Mouse (Mus musculus): ENCODE results near the gene Tmem253. TPM values are rescaled to one million over a fixed set of nuclear protein-coding genes. Genes with fewer than 3 reads are reported as not detected.

Gene Tmem253
- polyA plus RNA-seq, 1 experiment from 2014 or later = 0.09 TPM

DNA sequence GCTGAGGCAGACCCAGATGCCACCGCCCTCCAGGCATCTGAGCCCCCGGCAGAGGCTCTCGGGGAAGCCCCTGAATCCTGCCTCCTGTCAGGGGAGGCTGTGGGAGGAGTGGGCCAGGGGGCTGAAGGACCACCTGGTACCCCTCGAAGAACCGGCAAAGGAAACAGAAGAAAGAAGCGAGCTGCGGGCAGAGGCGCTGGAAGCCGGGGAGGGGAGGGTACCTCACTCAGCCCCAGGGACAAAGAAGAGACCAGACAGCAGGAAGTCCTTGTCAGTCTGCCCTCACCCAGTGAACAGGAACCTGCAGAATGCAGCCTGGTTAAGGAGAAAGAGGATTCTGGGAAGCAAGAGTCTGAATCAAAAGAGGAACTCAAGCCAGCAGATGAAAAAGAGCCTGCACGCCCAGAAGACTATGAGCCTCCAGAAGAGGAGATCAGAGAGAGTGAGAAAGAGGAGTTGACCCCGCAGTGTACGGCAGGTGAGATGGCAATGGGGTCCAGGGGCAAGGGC, 25.9 kb upstream of the Tmem253 start:
- 36% methylated on average over 12 of the region's 12 CpGs for WGBS (ENCODE audit: insufficient replicate concordance)
- Histone ChIP-seq H3K9ac (no peak overlapping the region), H3K9me3 (replicated peaks) (no peaks in the 10 kb centered on the region), H3K4me3 (replicated peaks) (no peak overlapping the region), H3K4me2 (peak overlapping the region; percentile 15), H3K27me3 (no peaks in the 10 kb centered on the region; the same call in 1 of the 2 replicates), H3K27ac (no peak overlapping the region), H3K4me1 (replicated peaks) (peaks cover 55% of the 10 kb centered on the region), H3K36me3 (peaks cover 54% of the 10 kb centered on the region)
- DNase-seq = no peak
- no peak for ATAC-seq (ENCODE audit: low read depth)

DNA sequence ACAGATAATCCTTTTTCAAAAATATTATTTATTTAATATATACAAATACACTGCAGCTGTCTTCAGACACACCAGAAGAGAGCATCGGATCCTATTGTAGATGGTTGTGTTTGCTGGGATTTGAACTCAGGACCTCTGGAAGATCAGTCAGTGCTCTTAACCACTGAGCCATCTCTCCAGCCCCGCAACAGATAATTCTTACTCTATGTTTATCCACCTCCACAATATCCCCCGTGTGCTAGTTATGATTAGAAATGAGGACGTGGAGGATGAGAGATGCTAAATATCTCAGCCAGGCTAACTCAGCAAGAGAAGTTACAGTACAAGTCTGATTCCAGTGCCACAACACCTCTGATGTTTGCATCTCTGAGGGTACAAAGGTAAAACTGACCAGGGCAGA, 21.0 kb upstream of the Tmem253 start:
- Histone ChIP-seq H3K36me3 (peaks cover 84% of the 10 kb centered on the region), H3K27me3 (no peaks in the 10 kb centered on the region), H3K4me2 (no peak overlapping the region), H3K9ac (0 out of 2 replicates have a peak overlapping the region, but pooled peaks have one; percentile 9), H3K4me3 (replicated peaks) (no peak overlapping the region), H3K9me3 (replicated peaks) (no peaks in the 10 kb centered on the region), H3K27ac (no peak overlapping the region), H3K4me1 (replicated peaks) (peaks cover 15% of the 10 kb centered on the region)
- ATAC-seq (ENCODE audit: low read depth) (no peak), DNase-seq (no peak)
- 71% methylated on average over 4 of the region's 4 CpGs for WGBS (ENCODE audit: insufficient replicate concordance)

DNA sequence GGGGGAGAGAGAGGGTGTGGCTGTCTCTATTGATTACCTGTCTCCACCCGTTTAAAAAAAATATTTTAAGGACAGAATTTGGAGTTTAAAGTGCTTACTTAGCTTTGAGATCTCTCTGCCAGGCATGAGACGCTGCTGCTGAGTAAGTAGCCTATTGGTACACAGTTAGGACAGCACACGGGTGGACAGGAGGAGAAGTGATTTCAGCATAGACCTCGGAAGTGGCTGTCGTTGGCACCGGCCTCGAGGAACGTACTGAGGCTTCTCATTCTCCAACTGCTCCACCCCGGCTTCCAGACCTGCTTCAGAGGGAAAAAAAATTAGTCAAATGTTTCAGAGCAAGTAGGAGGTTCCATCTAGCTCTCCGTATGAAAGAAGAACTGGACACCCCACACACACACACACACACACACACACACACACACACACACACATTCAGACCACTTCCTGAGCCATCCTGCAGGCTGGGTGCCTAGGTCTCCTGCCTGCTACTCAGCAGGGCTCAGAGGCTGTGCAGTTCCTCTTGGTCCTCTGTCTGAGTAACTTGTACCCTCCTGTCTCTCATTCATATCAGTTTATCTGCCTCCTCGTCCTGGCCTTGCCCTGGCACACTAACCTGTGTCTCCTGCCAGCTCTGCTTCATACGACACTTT, 20.1 kb upstream of the Tmem253 start:
- Histone ChIP-seq H3K9ac (no peak overlapping the region), H3K4me1 (replicated peaks) (peaks cover 8% of the 10 kb centered on the region), H3K4me2 (no peak overlapping the region), H3K36me3 (peaks cover 79% of the 10 kb centered on the region), H3K27ac (no peak overlapping the region), H3K27me3 (no peaks in the 10 kb centered on the region), H3K4me3 (replicated peaks) (no peak overlapping the region), H3K9me3 (replicated peaks) (no peaks in the 10 kb centered on the region)
- no peak for ATAC-seq (ENCODE audit: low read depth)
- DNase-seq = no peak
- WGBS (ENCODE audit: insufficient replicate concordance) = 46% methylated on average over 12 of the region's 12 CpGs

DNA sequence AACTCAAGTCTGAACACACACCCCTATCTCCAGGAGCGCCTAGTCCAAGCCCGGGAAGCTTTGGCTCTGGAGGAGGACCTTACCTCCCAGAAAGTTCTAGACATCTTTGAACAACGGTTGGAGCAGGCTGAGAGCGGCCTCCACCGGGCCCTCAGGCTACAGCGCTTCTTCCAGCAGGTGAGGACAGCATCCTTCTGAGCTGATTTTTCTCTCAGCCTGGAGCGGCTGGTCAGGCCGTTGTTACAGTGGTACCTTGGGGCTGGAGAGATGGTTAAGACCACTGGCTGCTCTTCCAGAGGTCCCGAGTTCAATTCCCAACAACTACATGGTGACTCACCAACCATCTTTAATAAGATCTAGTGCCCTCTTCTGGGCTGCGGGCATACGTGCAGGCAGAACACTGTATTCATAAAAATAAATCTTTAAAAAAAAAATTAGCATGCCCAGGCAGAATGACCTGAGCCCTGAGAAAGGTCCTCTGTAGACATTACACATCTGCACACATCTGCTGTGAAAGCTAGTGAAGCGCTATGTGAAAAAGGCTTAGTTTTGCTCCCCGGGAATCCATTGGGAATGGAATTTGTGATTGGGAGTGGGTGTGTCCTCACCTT, 19.1 kb upstream of the Tmem253 start:
- DNase-seq = no peak
- H3K27ac ChIP-seq = no peak overlapping the region
- H3K36me3 ChIP-seq = peaks cover 76% of the 10 kb centered on the region
- H3K27me3 ChIP-seq = no peaks in the 10 kb centered on the region
- no peak overlapping the region for H3K4me3 ChIP-seq (replicated peaks)
- no peak overlapping the region for H3K4me2 ChIP-seq
- 78% methylated on average over 13 of the region's 13 CpGs for WGBS (ENCODE audit: insufficient replicate concordance)
- no peak overlapping the region for H3K9ac ChIP-seq
- no peaks in the 10 kb centered on the region for H3K9me3 ChIP-seq (replicated peaks)
- no peak for ATAC-seq (ENCODE audit: low read depth)
- peaks cover 8% of the 10 kb centered on the region for H3K4me1 ChIP-seq (replicated peaks)

DNA sequence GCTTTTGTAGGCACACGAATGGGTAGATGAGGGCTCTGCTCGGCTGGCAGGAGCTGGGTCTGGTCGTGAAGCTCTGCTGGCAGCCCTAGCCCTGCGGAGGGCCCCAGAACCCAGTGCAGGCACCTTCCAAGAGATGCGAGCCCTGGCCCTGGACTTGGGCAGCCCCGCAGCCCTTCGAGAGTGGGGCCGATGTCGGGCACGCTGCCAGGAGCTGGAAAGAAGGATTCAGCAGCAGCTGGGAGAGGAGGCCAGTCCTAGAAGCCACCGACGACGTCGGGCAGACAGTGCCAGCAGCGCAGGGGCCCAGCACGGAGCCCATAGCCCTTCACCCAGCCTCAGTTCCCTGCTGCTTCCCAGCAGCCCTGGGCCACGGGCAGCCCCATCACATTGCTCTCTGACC, 18.6 kb upstream of the Tmem253 start:
- Histone ChIP-seq H3K4me2 (no peak overlapping the region), H3K9ac (no peak overlapping the region), H3K9me3 (replicated peaks) (no peaks in the 10 kb centered on the region), H3K27ac (no peak overlapping the region), H3K36me3 (peaks cover 74% of the 10 kb centered on the region), H3K4me1 (replicated peaks) (peaks cover 8% of the 10 kb centered on the region), H3K4me3 (replicated peaks) (no peak overlapping the region), H3K27me3 (no peaks in the 10 kb centered on the region)
- WGBS (ENCODE audit: insufficient replicate concordance) = 75% methylated on average over 17 of the region's 17 CpGs
- no peak for ATAC-seq (ENCODE audit: low read depth)
- no peak for DNase-seq

DNA sequence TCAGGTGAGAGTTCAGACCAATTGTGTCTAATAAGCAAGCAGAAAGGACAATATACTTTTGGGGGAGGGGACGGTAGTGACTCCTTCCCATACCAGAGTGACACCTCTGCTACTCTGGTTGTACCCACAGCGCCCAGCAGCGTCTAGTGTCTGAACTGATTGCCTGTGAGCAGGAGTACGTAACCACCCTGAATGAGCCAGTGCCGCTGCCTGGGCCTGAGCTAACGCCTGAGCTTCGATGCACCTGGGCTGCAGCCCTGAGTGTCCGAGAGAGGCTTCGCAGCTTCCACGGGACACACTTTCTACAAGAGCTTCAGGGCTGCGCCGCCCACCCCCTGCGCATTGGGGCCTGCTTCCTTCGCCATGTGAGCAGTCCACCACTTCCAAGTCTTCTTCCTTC, 18.0 kb upstream of the Tmem253 start:
- peaks cover 72% of the 10 kb centered on the region for H3K36me3 ChIP-seq
- DNase-seq = no peak
- 87% methylated on average over 14 of the region's 14 CpGs for WGBS (ENCODE audit: insufficient replicate concordance)

DNA sequence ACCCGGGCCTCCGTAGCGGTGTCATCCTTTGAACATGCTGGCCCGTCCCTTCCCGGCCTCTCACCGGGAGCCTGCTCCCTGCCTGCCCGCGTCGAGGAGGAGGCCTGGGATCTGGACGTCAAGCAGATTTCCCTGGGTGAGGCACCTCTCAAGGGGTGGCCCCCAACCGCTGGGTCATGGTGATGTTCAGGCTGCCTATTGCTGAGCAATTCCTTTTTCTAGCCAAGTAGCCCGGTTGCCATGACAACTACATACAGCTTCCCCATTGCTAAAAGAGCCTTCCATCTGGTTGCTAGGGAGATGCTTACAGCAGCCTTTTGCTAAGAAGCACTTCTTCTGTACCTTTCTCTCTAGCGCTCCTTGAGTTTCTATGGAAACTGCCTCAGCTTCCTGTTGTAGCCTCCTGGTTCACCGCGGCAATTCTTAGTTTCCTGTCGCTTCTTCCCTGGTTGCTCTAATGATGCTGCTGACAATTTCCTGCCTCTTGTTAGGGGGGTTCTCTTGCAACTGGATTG, 11.4 kb upstream of the Tmem253 start:
- Histone ChIP-seq H3K4me3 (replicated peaks) (no peak overlapping the region), H3K9ac (no peak overlapping the region), H3K4me2 (no peak overlapping the region), H3K9me3 (replicated peaks) (no peaks in the 10 kb centered on the region), H3K4me1 (replicated peaks) (peaks cover 8% of the 10 kb centered on the region), H3K27ac (no peak overlapping the region), H3K27me3 (no peaks in the 10 kb centered on the region), H3K36me3 (peaks cover 73% of the 10 kb centered on the region)
- WGBS (ENCODE audit: insufficient replicate concordance) = 55% methylated on average over 16 of the region's 16 CpGs
- DNase-seq (no peak), ATAC-seq (ENCODE audit: low read depth) (no peak)

More for the DNA sequence above, 18.0 kb upstream of the Tmem253 start:
- no peak overlapping the region for H3K27ac ChIP-seq
- no peak overlapping the region for H3K4me3 ChIP-seq (replicated peaks)
- H3K4me1 ChIP-seq (replicated peaks) = peaks cover 8% of the 10 kb centered on the region
- no peak overlapping the region for H3K9ac ChIP-seq
- H3K9me3 ChIP-seq (replicated peaks) = no peaks in the 10 kb centered on the region
- no peak overlapping the region for H3K4me2 ChIP-seq
- H3K27me3 ChIP-seq = no peaks in the 10 kb centered on the region
- no peak for ATAC-seq (ENCODE audit: low read depth)

DNA sequence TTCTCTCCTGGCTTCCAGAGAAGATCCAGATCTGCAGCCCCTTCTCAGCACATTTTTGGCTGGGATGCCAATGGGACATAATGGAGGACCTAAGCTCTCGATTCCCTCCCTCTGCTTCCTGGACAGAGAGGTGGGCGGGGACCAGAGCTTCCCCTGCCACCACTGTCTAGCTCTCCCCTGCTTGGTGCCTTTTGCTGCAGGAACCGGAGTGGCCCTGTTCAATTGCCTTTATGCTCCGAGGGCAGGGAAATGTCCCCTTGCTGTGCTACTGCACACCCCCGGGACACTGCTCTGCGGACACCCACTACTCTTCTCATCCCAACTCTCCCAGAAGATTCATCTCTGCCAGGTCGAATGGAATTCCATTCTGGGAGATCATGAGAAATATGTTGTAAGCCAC, 10.3 kb upstream of the Tmem253 start:
- no peak for DNase-seq
- Histone ChIP-seq H3K27me3 (no peaks in the 10 kb centered on the region), H3K4me3 (replicated peaks) (no peak overlapping the region), H3K9me3 (replicated peaks) (no peaks in the 10 kb centered on the region), H3K4me1 (replicated peaks) (peaks cover 12% of the 10 kb centered on the region), H3K9ac (no peak overlapping the region), H3K27ac (no peak overlapping the region), H3K4me2 (no peak overlapping the region), H3K36me3 (peaks cover 72% of the 10 kb centered on the region)
- ATAC-seq (ENCODE audit: low read depth) = no peak
- WGBS (ENCODE audit: insufficient replicate concordance) = 80% methylated on average over 7 of the region's 7 CpGs

DNA sequence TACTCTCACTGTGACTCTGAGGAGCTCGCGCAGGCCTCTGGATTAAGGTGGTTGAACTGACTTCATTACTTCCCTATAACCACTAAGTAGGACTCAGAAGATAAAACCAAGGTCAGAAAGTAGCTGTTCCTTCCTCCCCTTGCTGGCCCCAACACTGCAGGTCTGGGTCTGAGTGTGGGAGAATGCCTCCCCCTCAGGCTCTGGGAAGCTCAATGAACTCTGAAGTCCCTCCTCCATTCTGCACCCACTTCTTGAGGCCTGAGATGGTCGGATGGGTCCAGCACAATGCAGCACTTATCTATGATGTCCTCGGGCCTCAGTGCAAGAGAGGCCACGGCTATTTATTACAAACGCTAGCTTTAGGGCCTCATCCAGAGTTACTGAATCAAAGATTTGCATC, 9.8 kb upstream of the Tmem253 start:
- Histone ChIP-seq H3K27ac (no peak overlapping the region), H3K9ac (no peak overlapping the region), H3K27me3 (no peaks in the 10 kb centered on the region), H3K36me3 (peaks cover 70% of the 10 kb centered on the region), H3K4me2 (no peak overlapping the region), H3K9me3 (replicated peaks) (no peaks in the 10 kb centered on the region), H3K4me3 (replicated peaks) (no peak overlapping the region), H3K4me1 (replicated peaks) (peaks cover 17% of the 10 kb centered on the region)
- DNase-seq = no peak
- WGBS (ENCODE audit: insufficient replicate concordance) = 74% methylated on average over 6 of the region's 6 CpGs
- ATAC-seq (ENCODE audit: low read depth) = no peak

DNA sequence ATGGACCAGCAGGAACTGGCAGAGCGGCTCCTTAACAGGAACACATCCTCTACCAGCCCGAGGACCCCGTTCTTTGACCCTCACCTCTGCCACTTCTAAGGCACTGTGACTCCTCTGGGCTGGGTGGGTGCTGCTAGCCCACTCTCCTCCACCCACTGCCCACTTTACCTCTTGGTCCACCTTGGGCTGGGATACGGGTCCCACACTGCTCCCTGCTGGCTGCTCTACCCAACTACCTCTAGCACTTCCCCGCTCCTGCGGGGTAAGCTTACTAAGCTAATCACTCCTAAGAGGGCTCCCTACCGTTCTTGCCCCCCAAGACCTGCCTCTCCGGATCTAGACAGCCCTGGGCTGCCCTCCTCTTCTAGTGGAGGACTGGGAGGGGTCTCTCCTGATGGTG, 9.2 kb upstream of the Tmem253 start:
- no peak overlapping the region for H3K27ac ChIP-seq

DNA sequence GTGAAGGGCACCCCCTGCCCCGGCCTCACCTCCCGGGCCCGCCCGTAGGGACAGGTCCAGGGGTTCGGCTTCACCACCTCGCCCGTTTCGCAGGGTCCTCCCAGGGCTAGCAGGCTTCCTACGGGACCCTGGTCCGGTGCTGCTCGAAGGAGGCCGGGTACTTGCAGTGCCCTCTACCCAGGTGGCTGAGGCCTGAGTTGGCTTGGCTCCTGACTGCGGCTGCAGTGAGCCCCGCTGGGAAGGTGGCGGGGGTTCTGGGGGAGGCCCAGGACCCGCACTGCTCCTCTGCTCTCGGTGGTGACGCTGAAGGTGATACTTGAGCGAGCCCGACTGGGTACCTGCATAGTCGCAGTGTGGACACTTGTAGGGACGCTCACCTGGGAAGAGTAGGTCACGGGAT, 8.7 kb upstream of the Tmem253 start:
- H3K4me2 ChIP-seq = no peak overlapping the region
- ATAC-seq (ENCODE audit: low read depth) (no peak), DNase-seq (no peak)
- H3K9me3 ChIP-seq (replicated peaks) = no peaks in the 10 kb centered on the region
- H3K4me1 ChIP-seq (replicated peaks) = peaks cover 24% of the 10 kb centered on the region
- H3K36me3 ChIP-seq = peaks cover 64% of the 10 kb centered on the region
- no peak overlapping the region for H3K27ac ChIP-seq
- no peaks in the 10 kb centered on the region for H3K27me3 ChIP-seq
- no peak overlapping the region for H3K4me3 ChIP-seq (replicated peaks)
- 90% methylated on average over 23 of the region's 23 CpGs for WGBS (ENCODE audit: insufficient replicate concordance)
- no peak overlapping the region for H3K9ac ChIP-seq

More for the DNA sequence above, 9.2 kb upstream of the Tmem253 start:
- Histone ChIP-seq H3K36me3 (peaks cover 65% of the 10 kb centered on the region), H3K4me3 (replicated peaks) (no peak overlapping the region), H3K27me3 (no peaks in the 10 kb centered on the region), H3K9ac (no peak overlapping the region), H3K9me3 (replicated peaks) (no peaks in the 10 kb centered on the region), H3K4me1 (replicated peaks) (peaks cover 20% of the 10 kb centered on the region), H3K4me2 (no peak overlapping the region)
- DNase-seq (no peak), ATAC-seq (ENCODE audit: low read depth) (no peak)
- 82% methylated on average over 8 of the region's 8 CpGs for WGBS (ENCODE audit: insufficient replicate concordance)

Data from liver, embryonic 13.5 days (tissue).